Mouse (Mus musculus) hindbrain, embryonic 10.5 days (tissue): ENCODE results near the gene Atp6v1g2. TPM values are rescaled to one million over a fixed set of nuclear protein-coding genes. Genes with fewer than 3 reads are reported as not detected.

ENCODE experiments used
- DNase-seq: peaks from one replicate; pipeline ENCODE4 v3.0.0-alpha.2; 2017; ENCODE audit warnings: low spot score
- H3K27ac ChIP-seq: fragments of 300-500 bp; sonication (generic); 2 replicates; pipeline ENCODE4 v1.5.1; 2016; ENCODE audit warnings: mild to moderate bottlenecking, moderate library complexity
- H3K27me3 ChIP-seq: fragments of 300-500 bp; sonication (generic); 2 replicates; pipeline ENCODE4 v1.6.1; 2016; ENCODE audit warnings: mild to moderate bottlenecking; ENCODE audit not compliant: poor library complexity, insufficient read depth, severe bottlenecking
- H3K36me3 ChIP-seq: fragments of 300-500 bp; sonication (generic); 2 replicates; pipeline ENCODE4 v1.6.1; 2016; ENCODE audit warnings: mild to moderate bottlenecking, moderate library complexity
- H3K4me1 ChIP-seq: fragments of 300-500 bp; sonication (generic); replicated peaks from 2 replicates; pipeline ENCODE4 v1.6.1; 2016; ENCODE audit warnings: mild to moderate bottlenecking
- H3K4me3 ChIP-seq: fragments of 300-500 bp; sonication (generic); 2 replicates; pipeline ENCODE4 v1.5.1; 2016; ENCODE audit warnings: mild to moderate bottlenecking, moderate library complexity
- H3K9me3 ChIP-seq: fragments of 300-500 bp; sonication (generic); 2 replicates; pipeline ENCODE4 v1.6.1; 2016; ENCODE audit warnings: mild to moderate bottlenecking, moderate library complexity
- WGBS: fragments of 180-500 bp; shearing (Covaris S2); methylation state at CpG from one replicate; pipeline ENCODE4 v1.1.7; 2016; 5-methylcytosine and 5-hydroxymethylcytosine counted together
- polyA plus RNA-seq: library from polyadenylated mRNA; unstranded; fragments of >200 nt; fragmentation: Nextera tagmentation; extraction: Ambion mirVana; gene quantifications from 2 replicates; pipeline ENCODE4 v1.2.1, GENCODE M21; 2016

Atp6v1g2 gene
- polyA plus RNA-seq, 1 experiment from 2014 or later = 12.9 TPM

- 68% methylated on average over 3 of the region's 3 CpGs for WGBS
- no peak for DNase-seq
- Histone ChIP-seq H3K4me1 (0 out of 2 replicates have a peak, but pooled peaks cover 5% of the 10 kb centered on the region), H3K4me3 (no peak overlapping the region), H3K27ac (no peak overlapping the region), H3K36me3 (no peaks in the 10 kb centered on the region), H3K9me3 (no peaks in the 10 kb centered on the region), H3K27me3 (peaks cover 25% of the 10 kb centered on the region)
Measured at GRCm38 (mm10) chr17:35272249-35272648, 38.8 kb downstream of the Atp6v1g2 start.

- no peak overlapping the region for H3K27ac ChIP-seq
- WGBS = 4% methylated on average over 11 of the region's 11 CpGs
- no peak overlapping the region for H3K4me3 ChIP-seq
- H3K27me3 ChIP-seq = peaks cover 27% of the 10 kb centered on the region
- H3K36me3 ChIP-seq = no peaks in the 10 kb centered on the region
- DNase-seq = peak; percentile 83
- H3K9me3 ChIP-seq = no peaks in the 10 kb centered on the region
- 0 out of 2 replicates have a peak, but pooled peaks cover 5% of the 10 kb centered on the region for H3K4me1 ChIP-seq
Measured at GRCm38 (mm10) chr17:35274770-35275169, 41.3 kb downstream of the Atp6v1g2 start.

GRCm38 (mm10) chr17:35276304-35276864 is 42.9 kb downstream of the Atp6v1g2 start:
- H3K4me3 ChIP-seq = no peak overlapping the region
- no peaks in the 10 kb centered on the region for H3K9me3 ChIP-seq
- H3K27ac ChIP-seq = no peak overlapping the region
- H3K27me3 ChIP-seq = peaks cover 27% of the 10 kb centered on the region
- H3K36me3 ChIP-seq = no peaks in the 10 kb centered on the region
- DNase-seq = no peak
- H3K4me1 ChIP-seq = 0 out of 2 replicates have a peak, but pooled peaks cover 5% of the 10 kb centered on the region
- WGBS = 27% methylated on average over 13 of the region's 13 CpGs

GRCm38 (mm10) chr17:35278049-35278448 is 44.6 kb downstream of the Atp6v1g2 start:
- H3K27me3 ChIP-seq = peaks cover 27% of the 10 kb centered on the region
- H3K4me1 ChIP-seq = 0 out of 2 replicates have a peak, but pooled peaks cover 5% of the 10 kb centered on the region
- no peak overlapping the region for H3K4me3 ChIP-seq
- H3K36me3 ChIP-seq = no peaks in the 10 kb centered on the region
- H3K27ac ChIP-seq = no peak overlapping the region
- no peaks in the 10 kb centered on the region for H3K9me3 ChIP-seq
- no peak for DNase-seq
- 86% methylated on average over 8 of the region's 8 CpGs for WGBS

GRCm38 (mm10) chr17:35278957-35279688 is 45.7 kb downstream of the Atp6v1g2 start:
- Histone ChIP-seq H3K27me3 (peaks cover 27% of the 10 kb centered on the region), H3K9me3 (no peaks in the 10 kb centered on the region), H3K4me1 (0 out of 2 replicates have a peak, but pooled peaks cover 5% of the 10 kb centered on the region), H3K4me3 (no peak overlapping the region), H3K36me3 (no peaks in the 10 kb centered on the region), H3K27ac (no peak overlapping the region)
- whole genome bisulfite sequencing = 88% methylated on average over 13 of the region's 13 CpGs
- DNase-seq = no peak

GRCm38 (mm10) chr17:35280276-35280675 is 46.8 kb downstream of the Atp6v1g2 start:
- Histone ChIP-seq H3K4me1 (0 out of 2 replicates have a peak, but pooled peaks cover 5% of the 10 kb centered on the region), H3K4me3 (no peak overlapping the region), H3K27ac (no peak overlapping the region), H3K36me3 (no peaks in the 10 kb centered on the region), H3K27me3 (peaks cover 22% of the 10 kb centered on the region), H3K9me3 (no peaks in the 10 kb centered on the region)
- no peak for DNase-seq
- 76% methylated on average over 3 of the region's 3 CpGs for WGBS

- H3K27me3 ChIP-seq = no peaks in the 10 kb centered on the region
- no peak overlapping the region for H3K27ac ChIP-seq
- H3K4me3 ChIP-seq = no peak overlapping the region
- no peak for DNase-seq
- H3K9me3 ChIP-seq = no peaks in the 10 kb centered on the region
- no peaks in the 10 kb centered on the region for H3K36me3 ChIP-seq
- H3K4me1 ChIP-seq = no peaks in the 10 kb centered on the region; the same call in 1 of the 2 replicates
Measured at GRCm38 (mm10) chr17:35285431-35285830, 52.0 kb downstream of the Atp6v1g2 start.

Other genes with a start within 250 kb of the Atp6v1g2 start
- gene Vars, start 232.7 kb upstream of the Atp6v1g2 start, polyA plus RNA-seq = 176 and 199 TPM in 2 replicates
- 0.10 and 0.24 TPM in 2 replicates for gene Vwa7, start 217.1 kb upstream of the Atp6v1g2 start, polyA plus RNA-seq
- 5.2 and 5.6 TPM in 2 replicates for gene Sapcd1, start 205.6 kb upstream of the Atp6v1g2 start, polyA plus RNA-seq
- 3.9 and 6.4 TPM in 2 replicates for gene Msh5, start 186.9 kb upstream of the Atp6v1g2 start, polyA plus RNA-seq
- 232 and 239 TPM in 2 replicates for gene Clic1, start 183.7 kb upstream of the Atp6v1g2 start, polyA plus RNA-seq
- gene Ddah2, start 174.6 kb upstream of the Atp6v1g2 start, polyA plus RNA-seq = 536 and 664 TPM in 2 replicates
- gene Ly6g6c, start 168.3 kb upstream of the Atp6v1g2 start, polyA plus RNA-seq = 0.20 and 0.27 TPM in 2 replicates
- gene Mpig6b, start 167.5 kb upstream of the Atp6v1g2 start, polyA plus RNA-seq = 0.76 and 1.1 TPM in 2 replicates
- gene Ly6g6e, start 156.8 kb upstream of the Atp6v1g2 start, polyA plus RNA-seq = 0.76 and 0.97 TPM in 2 replicates
- gene Ly6g6d, start 155.6 kb upstream of the Atp6v1g2 start, polyA plus RNA-seq = 2.1 and 2.4 TPM in 2 replicates
- 0.67 and 0.80 TPM in 2 replicates for gene Ly6g6f, start 148.1 kb upstream of the Atp6v1g2 start, polyA plus RNA-seq
- gene Abhd16a, start 144.4 kb upstream of the Atp6v1g2 start, polyA plus RNA-seq = 58.2 and 67.1 TPM in 2 replicates
- not detected in 2 replicates for gene Ly6g5c, start 125.4 kb upstream of the Atp6v1g2 start, polyA plus RNA-seq
- gene Ly6g5b, start 118.2 kb upstream of the Atp6v1g2 start, polyA plus RNA-seq = 0.90 and 1.7 TPM in 2 replicates
- gene Gpank1, start 112.2 kb upstream of the Atp6v1g2 start, polyA plus RNA-seq = 33.1 and 33.5 TPM in 2 replicates
- 303 and 328 TPM in 2 replicates for gene Csnk2b, start 111.6 kb upstream of the Atp6v1g2 start, polyA plus RNA-seq
- 10.0 and 10.2 TPM in 2 replicates for gene D17H6S53E, start 107.3 kb upstream of the Atp6v1g2 start, polyA plus RNA-seq
- gene Apom, start 101.6 kb upstream of the Atp6v1g2 start, polyA plus RNA-seq = 0.16 and 0.49 TPM in 2 replicates
- 70.3 and 77.6 TPM in 2 replicates for gene Bag6, start 98.5 kb upstream of the Atp6v1g2 start, polyA plus RNA-seq
- 193 and 221 TPM in 2 replicates for gene Prrc2a, start 68.8 kb upstream of the Atp6v1g2 start, polyA plus RNA-seq
- 4.2 and 6.5 TPM in 2 replicates for gene Aif1, start 57.6 kb upstream of the Atp6v1g2 start, polyA plus RNA-seq
- 4.8 and 11.9 TPM in 2 replicates for gene Lst1, start 45.2 kb upstream of the Atp6v1g2 start, polyA plus RNA-seq
- gene Ltb, start 39.2 kb upstream of the Atp6v1g2 start, polyA plus RNA-seq = 0.17 and 0.19 TPM in 2 replicates
- not detected in 2 replicates for gene Tnf, start 31.7 kb upstream of the Atp6v1g2 start, polyA plus RNA-seq
- not detected in 2 replicates for gene Lta, start 28.3 kb upstream of the Atp6v1g2 start, polyA plus RNA-seq
- 0.42 and 0.46 TPM in 2 replicates for gene Gm16181, start 12.8 kb upstream of the Atp6v1g2 start, polyA plus RNA-seq
- gene Nfkbil1, start 2.1 kb downstream of the Atp6v1g2 start, polyA plus RNA-seq = 10.2 and 11.6 TPM in 2 replicates
- 661 and 692 TPM in 2 replicates for gene Ddx39b, start 8.1 kb downstream of the Atp6v1g2 start, polyA plus RNA-seq
- 54.3 and 60.1 TPM in 2 replicates for gene H2-D1, start 29.1 kb downstream of the Atp6v1g2 start, polyA plus RNA-seq
- not detected in 2 replicates for gene H2-Q1, start 86.7 kb downstream of the Atp6v1g2 start, polyA plus RNA-seq
- gene H2-Q2, start 108.6 kb downstream of the Atp6v1g2 start, polyA plus RNA-seq = 0.73 and 0.76 TPM in 2 replicates
- 2.2 and 2.9 TPM in 2 replicates for gene H2-Q4, start 146.0 kb downstream of the Atp6v1g2 start, polyA plus RNA-seq
- gene H2-Q6, start 191.2 kb downstream of the Atp6v1g2 start, polyA plus RNA-seq = 0.90 and 1.4 TPM in 2 replicates
- gene H2-Q7, start 205.5 kb downstream of the Atp6v1g2 start, polyA plus RNA-seq = 12.1 and 14.3 TPM in 2 replicates
- gene H2-Q10, start 236.4 kb downstream of the Atp6v1g2 start, polyA plus RNA-seq = 0.17 and 0.21 TPM in 2 replicates